Mouse (Mus musculus) kidney, adult 2 months (tissue): Measurements from ENCODE around the gene Bcar3.

Experiments used
- CTCF ChIP-seq: fragments of 200-500 bp; conservative IDR thresholded peaks from 2 replicates; pipeline ENCODE4 v1.5.1; 2011; ENCODE audit warnings: low read depth, mild to moderate bottlenecking, control low read depth, low read length, moderate library complexity, mixed read lengths; ENCODE audit not compliant: insufficient read depth, insufficient read length
- POLR2A ChIP-seq: fragments of 200-500 bp; IDR thresholded peaks from one replicate; pipeline ENCODE4 v1.6.1; 2011; ENCODE audit warnings: low read depth, low read length, control low read depth

- TF ChIP-seq CTCF: no peak
- TF ChIP-seq POLR2A: no peak
Observed at GRCm38 (mm10) chr3:122252466-122253253, 41.3 kb upstream of the Bcar3 start.
